ENCODE assay signal across 8 mouse cellular contexts in the genomic region with DNA sequence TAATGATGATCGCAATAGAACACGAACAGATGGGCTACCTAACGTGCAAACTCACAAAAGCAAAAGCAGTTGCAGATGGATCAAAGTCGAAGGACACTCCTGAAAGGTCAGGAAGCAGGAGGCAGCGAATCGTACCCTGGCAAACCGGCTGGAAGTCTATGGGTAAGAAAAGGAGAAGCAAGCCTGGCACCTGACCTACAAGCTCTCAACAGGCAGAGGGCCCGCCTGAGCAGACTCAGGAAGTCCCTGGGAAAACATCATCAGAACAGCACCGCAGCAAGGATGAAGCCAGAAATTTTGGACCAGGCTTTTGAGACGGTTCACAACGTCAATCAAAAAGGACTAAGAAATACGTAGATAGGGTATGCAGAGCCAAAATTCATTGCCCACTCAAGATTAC. TPM values are rescaled to one million over a fixed set of nuclear protein-coding genes. Genes with fewer than 3 reads are reported as not detected.
DNase-seq lines count a peak whose midpoint lies in the region; ATAC-seq and TF ChIP-seq lines count a peak whose summit lies in the region.

No protein-coding gene starts in this region.

- peak; percentile 11 for DNase-seq in ovary, postnatal 36 days (ENCODE audit: low spot score)
- DNase-seq in ovary, postnatal 14 days (ENCODE audit: low spot score) = no peak
- peak; percentile 44 for DNase-seq in embryonic facial prominence, embryonic 10.5 days (ENCODE audit: low spot score)
- DNase-seq in heart, postnatal 0 days (ENCODE audit: low spot score) = no peak
- DNase-seq in kidney, postnatal 36 days = peak; percentile 61 to 65
- DNase-seq in right cerebral cortex, adult 18-20 months = peak; percentile 62
- no peak for DNase-seq in natural killer cell, adult 2 months (ENCODE audit: low spot score in 2 of 2)

- H3K9me3 ChIP-seq in embryonic facial prominence, embryonic 10.5 days = no peaks in the 10 kb centered on the region
- H3K9me3 ChIP-seq in heart, postnatal 0 days (replicated peaks; ENCODE audit: control insufficient read depth, low read length) = no peaks in the 10 kb centered on the region
- H3K9me3 ChIP-seq in lung, embryonic 16.5 days (ENCODE audit: control insufficient read depth, low read length) = no peaks in the 10 kb centered on the region

- H3K36me3 ChIP-seq in embryonic facial prominence, embryonic 10.5 days (replicated peaks) = no peaks in the 10 kb centered on the region
- no peaks in the 10 kb centered on the region for H3K36me3 ChIP-seq in heart, postnatal 0 days (replicated peaks; ENCODE audit: control insufficient read depth, insufficient read depth, low read length)
- no peaks in the 10 kb centered on the region for H3K36me3 ChIP-seq in lung, embryonic 16.5 days (ENCODE audit: control insufficient read depth, insufficient read depth, low read length)

- peaks cover 27% of the 10 kb centered on the region for H3K4me1 ChIP-seq in embryonic facial prominence, embryonic 10.5 days
- 0 out of 2 replicates have a peak, but pooled peaks cover 9% of the 10 kb centered on the region for H3K4me1 ChIP-seq in heart, postnatal 0 days (ENCODE audit: control insufficient read depth, insufficient read depth)
- H3K4me1 ChIP-seq in lung, embryonic 16.5 days (replicated peaks; ENCODE audit: control insufficient read depth, insufficient read depth, low read length) = peaks cover 14% of the 10 kb centered on the region

- peak overlapping the region; percentile 76 for H3K4me3 ChIP-seq in embryonic facial prominence, embryonic 10.5 days
- H3K4me3 ChIP-seq in heart, postnatal 0 days (ENCODE audit: low read depth, low read length) = peak overlapping the region; percentile 86
- peak overlapping the region; percentile 67 for H3K4me3 ChIP-seq in lung, embryonic 16.5 days (ENCODE audit: low read length)

- TF ChIP-seq CTCF in heart, postnatal 0 days (IDR thresholded peaks at IDR 0.05; ENCODE audit: low read depth) = 0 out of 2 replicates have a peak, but pooled peaks have one; percentile 16

- H3K27ac ChIP-seq in embryonic facial prominence, embryonic 10.5 days (replicated peaks) = no peak overlapping the region
- H3K27ac ChIP-seq in heart, postnatal 0 days (ENCODE audit: low read depth) = no peak overlapping the region
- H3K27ac ChIP-seq in lung, embryonic 16.5 days (ENCODE audit: low read length) = no peak overlapping the region

- H3K4me2 ChIP-seq in heart, postnatal 0 days (ENCODE audit: low read depth, low read length) = peak overlapping the region; percentile 82
- H3K4me2 ChIP-seq in lung, embryonic 16.5 days (ENCODE audit: low read depth, low read length) = peak overlapping the region; percentile 80

- ATAC-seq in heart, postnatal 0 days (ENCODE audit: insufficient read depth, low read depth) = no peak
- ATAC-seq in lung, embryonic 16.5 days (ENCODE audit: low read depth) = no peak

- H3K9ac ChIP-seq in heart, postnatal 0 days (replicated peaks; ENCODE audit: low read depth, low read length) = no peak overlapping the region
- peak overlapping the region; percentile 85 for H3K9ac ChIP-seq in lung, embryonic 16.5 days (ENCODE audit: low read length)

- H3K27me3 ChIP-seq in embryonic facial prominence, embryonic 10.5 days (replicated peaks; ENCODE audit: low read depth, poor library complexity, severe bottlenecking) = peaks cover 88% of the 10 kb centered on the region
- H3K27me3 ChIP-seq in heart, postnatal 0 days (ENCODE audit: control insufficient read depth, insufficient read depth, low read length) = no peaks in the 10 kb centered on the region
- H3K27me3 ChIP-seq in lung, embryonic 16.5 days (ENCODE audit: control insufficient read depth, insufficient read depth, low read depth, low read length) = peaks cover 5% of the 10 kb centered on the region; the same call in 1 of the 2 replicates

- 8% methylated on average over 12 of the region's 12 CpGs for WGBS in embryonic facial prominence, embryonic 10.5 days
- 20% methylated on average over 12 of the region's 12 CpGs for whole genome bisulfite sequencing in heart, postnatal 0 days
- 13% methylated on average over 12 of the region's 12 CpGs for WGBS in lung, embryonic 16.5 days

- no peak for TF ChIP-seq EP300 in heart, postnatal 0 days (IDR thresholded peaks at IDR 0.05; ENCODE audit: low read depth)

RNA-seq across cellular contexts. Expression of gene Dgkh, which starts 1.3 kb away (rescaled TPM):
- 0.81 and 0.84 TPM in 2 replicates for polyA plus RNA-seq in embryonic facial prominence, embryonic 10.5 days (2016; fragmentation: Nextera tagmentation; extraction: Ambion mirVana)
- total RNA-seq in heart, postnatal 0 days (2014; rRNA removed; ENCODE audit: low replicate concordance) = 4.7 and 6.8 TPM in 2 replicates
- polyA plus RNA-seq in heart, postnatal 0 days (2015; fragmentation: Nextera tagmentation; extraction: Ambion mirVana) = 1.1 and 1.2 TPM in 2 replicates
- 1.8 and 2.8 TPM in 2 replicates for polyA plus RNA-seq in lung, embryonic 16.5 days (2015; fragmentation: Nextera tagmentation; extraction: Ambion mirVana)

Comparison
In these comparisons a context has a peak if more than half of its experiments do, and no peak if none do; other contexts are left out.
1. DNase-seq: peak in ovary, postnatal 36 days (single experiment), embryonic facial prominence, embryonic 10.5 days (single experiment), kidney, postnatal 36 days (2 of 2) and right cerebral cortex, adult 18-20 months (single experiment); none in ovary, postnatal 14 days (single experiment), heart, postnatal 0 days (single experiment) and natural killer cell, adult 2 months (0 of 2).
2. Peak in every context shown above with its lines, with median percentiles within 50 percentile points of each other: H3K4me3 ChIP-seq.